Mouse (Mus musculus) liver, embryonic 12.5 days (tissue): ENCODE results near the gene Crtc3. TPM values are rescaled to one million over a fixed set of nuclear protein-coding genes. Genes with fewer than 3 reads are reported as not detected.
A peak's percentile ranks its signal among the peaks of the same experiment; 100 is the strongest.

Experiments used
- ATAC-seq: fragments of 200-750 bp; cut with Nextera tagmentation; 2 replicates; pipeline ENCODE4 v1.8.0; 2017; ENCODE audit warnings: moderate number of reproducible peaks, mild to moderate bottlenecking, moderate library complexity
- H3K27ac ChIP-seq: fragments of 300-500 bp; sonication (generic); 2 replicates; pipeline ENCODE4 v1.5.1; 2016; ENCODE audit warnings: mild to moderate bottlenecking
- H3K27me3 ChIP-seq: fragments of 300-500 bp; sonication (generic); replicated peaks from 2 replicates; pipeline ENCODE4 v1.6.1; 2016; ENCODE audit warnings: mild to moderate bottlenecking, moderate library complexity
- H3K36me3 ChIP-seq: fragments of 300-500 bp; sonication (generic); 2 replicates; pipeline ENCODE4 v1.6.1; 2016; ENCODE audit warnings: mild to moderate bottlenecking, moderate library complexity
- H3K4me1 ChIP-seq: fragments of 300-500 bp; sonication (generic); 2 replicates; pipeline ENCODE4 v1.6.1; 2016
- H3K4me2 ChIP-seq: fragments of 300-500 bp; sonication (generic); 2 replicates; pipeline ENCODE4 v1.6.1; 2016; ENCODE audit warnings: mild to moderate bottlenecking, moderate library complexity
- H3K4me3 ChIP-seq: fragments of 300-500 bp; sonication (generic); 2 replicates; pipeline ENCODE4 v1.5.1; 2016; ENCODE audit warnings: mild to moderate bottlenecking, moderate library complexity
- H3K9ac ChIP-seq: fragments of 300-500 bp; sonication (generic); 2 replicates; pipeline ENCODE4 v1.6.1; 2016; ENCODE audit warnings: mild to moderate bottlenecking, moderate library complexity
- H3K9me3 ChIP-seq: fragments of 300-500 bp; sonication (generic); replicated peaks from 2 replicates; pipeline ENCODE4 v1.6.1; 2016; ENCODE audit warnings: mild to moderate bottlenecking, moderate library complexity
- WGBS: fragments of 180-500 bp; shearing (Covaris S2); methylation state at CpG from one replicate; pipeline ENCODE4 v1.1.7; 2016; ENCODE audit not compliant: insufficient replicate concordance; 5-methylcytosine and 5-hydroxymethylcytosine counted together
- polyA plus RNA-seq: library from polyadenylated mRNA; unstranded; fragments of >200 nt; fragmentation: Nextera tagmentation; extraction: Ambion mirVana; gene quantifications from 2 replicates; pipeline ENCODE4 v1.2.1, GENCODE M21; 2016

Crtc3 gene
- polyA plus RNA-seq, 1 experiment from 2014 or later = 7.1 TPM

GRCm38 (mm10) chr7:80616096-80616495 lies 72.6 kb downstream of the Crtc3 start:
- Histone ChIP-seq H3K36me3 (peaks cover 3% of the 10 kb centered on the region; the same call in 1 of the 2 replicates), H3K4me3 (no peak overlapping the region), H3K4me2 (no peak overlapping the region), H3K9me3 (no peaks in the 10 kb centered on the region), H3K9ac (no peak overlapping the region), H3K4me1 (0 out of 2 replicates have a peak, but pooled peaks cover 4% of the 10 kb centered on the region), H3K27me3 (no peaks in the 10 kb centered on the region), H3K27ac (no peak overlapping the region)
- no peak for ATAC-seq
- WGBS = 56% methylated on average over 9 of the region's 9 CpGs

DNA sequence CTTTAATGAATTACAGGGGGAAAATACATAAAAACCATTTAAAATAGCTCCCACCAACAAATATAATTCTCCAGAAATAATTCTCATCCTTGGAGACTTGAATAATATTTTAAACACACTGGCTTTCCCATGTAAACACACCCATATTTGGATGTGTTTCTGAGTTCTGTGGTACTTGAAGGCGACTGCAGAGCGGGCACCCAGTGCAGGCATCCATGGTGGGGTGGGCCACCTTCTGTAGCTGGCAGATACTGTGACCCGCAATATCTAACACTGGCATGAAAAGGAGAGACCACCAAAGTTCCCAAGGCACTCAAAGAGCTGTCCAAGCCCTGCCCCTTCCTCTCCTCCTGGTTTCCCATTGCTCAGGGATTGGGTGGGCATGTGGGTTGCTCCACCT lies 74.6 kb downstream of the Crtc3 start:
- no peak for ATAC-seq
- Histone ChIP-seq H3K9me3 (no peaks in the 10 kb centered on the region), H3K4me3 (no peak overlapping the region), H3K4me2 (no peak overlapping the region), H3K27me3 (no peaks in the 10 kb centered on the region), H3K9ac (no peak overlapping the region), H3K36me3 (peaks cover 3% of the 10 kb centered on the region; the same call in 1 of the 2 replicates), H3K4me1 (0 out of 2 replicates have a peak, but pooled peaks cover 4% of the 10 kb centered on the region), H3K27ac (no peak overlapping the region)
- 74% methylated on average over 3 of the region's 3 CpGs for WGBS

- peaks cover 3% of the 10 kb centered on the region; the same call in 1 of the 2 replicates for H3K36me3 ChIP-seq
- 0 out of 2 replicates have a peak, but pooled peaks cover 4% of the 10 kb centered on the region for H3K4me1 ChIP-seq
- H3K9me3 ChIP-seq = no peaks in the 10 kb centered on the region
- H3K27ac ChIP-seq = no peak overlapping the region
- no peaks in the 10 kb centered on the region for H3K27me3 ChIP-seq
- no peak overlapping the region for H3K4me3 ChIP-seq
- no peak for ATAC-seq
- WGBS = 65% methylated on average over 11 of the region's 11 CpGs
- no peak overlapping the region for H3K4me2 ChIP-seq
- no peak overlapping the region for H3K9ac ChIP-seq
Measured at GRCm38 (mm10) chr7:80612191-80612787, 76.4 kb downstream of the Crtc3 start.

GRCm38 (mm10) chr7:80611646-80612045 lies 77.0 kb downstream of the Crtc3 start:
- Histone ChIP-seq H3K9me3 (no peaks in the 10 kb centered on the region), H3K4me2 (no peak overlapping the region), H3K36me3 (peaks cover 3% of the 10 kb centered on the region; the same call in 1 of the 2 replicates), H3K9ac (no peak overlapping the region), H3K4me3 (no peak overlapping the region), H3K27me3 (no peaks in the 10 kb centered on the region), H3K4me1 (0 out of 2 replicates have a peak, but pooled peaks cover 4% of the 10 kb centered on the region), H3K27ac (no peak overlapping the region)
- WGBS = 74% methylated on average over 7 of the region's 7 CpGs
- no peak for ATAC-seq

DNA sequence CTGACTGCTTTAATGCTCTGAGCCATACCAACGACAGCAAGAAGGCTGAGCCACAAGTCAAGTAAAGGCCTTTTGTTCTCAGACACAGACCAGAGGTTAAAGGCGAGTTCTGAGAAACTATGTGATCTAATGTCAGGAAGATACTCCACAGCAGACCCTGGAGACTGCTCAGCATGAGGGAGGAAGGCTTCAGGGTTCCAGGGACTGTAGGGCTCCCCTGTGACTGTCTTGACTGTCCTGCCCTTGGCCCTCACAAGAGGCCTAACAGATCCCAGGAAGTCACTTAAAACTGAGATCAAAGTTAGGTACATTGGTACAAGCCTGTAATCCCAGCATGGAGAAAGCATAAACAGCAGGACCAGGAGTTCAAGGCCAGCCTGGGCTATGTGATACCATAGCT lies 81.2 kb downstream of the Crtc3 start:
- no peak overlapping the region for H3K27ac ChIP-seq
- no peaks in the 10 kb centered on the region for H3K36me3 ChIP-seq
- H3K4me1 ChIP-seq = 0 out of 2 replicates have a peak, but pooled peaks cover 4% of the 10 kb centered on the region
- no peaks in the 10 kb centered on the region for H3K9me3 ChIP-seq
- no peak overlapping the region for H3K4me2 ChIP-seq
- H3K4me3 ChIP-seq = no peak overlapping the region
- no peak for ATAC-seq
- no peaks in the 10 kb centered on the region for H3K27me3 ChIP-seq
- no peak overlapping the region for H3K9ac ChIP-seq
- 65% methylated on average over 2 of the region's 2 CpGs for WGBS

GRCm38 (mm10) chr7:80606435-80606834 lies 82.2 kb downstream of the Crtc3 start:
- Histone ChIP-seq H3K27ac (no peak overlapping the region), H3K4me2 (no peak overlapping the region), H3K4me1 (peaks cover 9% of the 10 kb centered on the region), H3K9me3 (no peaks in the 10 kb centered on the region), H3K27me3 (no peaks in the 10 kb centered on the region), H3K9ac (no peak overlapping the region), H3K4me3 (no peak overlapping the region), H3K36me3 (0 out of 2 replicates have a peak, but pooled peaks cover 2% of the 10 kb centered on the region)
- WGBS = 67% methylated on average over 4 of the region's 4 CpGs
- ATAC-seq = no peak

GRCm38 (mm10) chr7:80605557-80605930 lies 83.1 kb downstream of the Crtc3 start:
- no peak overlapping the region for H3K9ac ChIP-seq
- H3K36me3 ChIP-seq = 0 out of 2 replicates have a peak, but pooled peaks cover 5% of the 10 kb centered on the region
- H3K27ac ChIP-seq = no peak overlapping the region
- WGBS = 57% methylated on average over 10 of the region's 10 CpGs
- ATAC-seq = no peak
- H3K4me1 ChIP-seq = peaks cover 9% of the 10 kb centered on the region
- no peak overlapping the region for H3K4me2 ChIP-seq
- no peaks in the 10 kb centered on the region for H3K9me3 ChIP-seq
- H3K4me3 ChIP-seq = no peak overlapping the region
- no peaks in the 10 kb centered on the region for H3K27me3 ChIP-seq

GRCm38 (mm10) chr7:80604908-80605556 lies 83.6 kb downstream of the Crtc3 start:
- H3K9ac ChIP-seq = no peak overlapping the region
- no peak overlapping the region for H3K4me2 ChIP-seq
- H3K27me3 ChIP-seq = no peaks in the 10 kb centered on the region
- no peak overlapping the region for H3K4me3 ChIP-seq
- no peak overlapping the region for H3K27ac ChIP-seq
- WGBS = 57% methylated on average over 11 of the region's 11 CpGs
- peaks cover 9% of the 10 kb centered on the region for H3K4me1 ChIP-seq
- H3K9me3 ChIP-seq = no peaks in the 10 kb centered on the region
- ATAC-seq = no peak
- H3K36me3 ChIP-seq = 0 out of 2 replicates have a peak, but pooled peaks cover 5% of the 10 kb centered on the region

- H3K36me3 ChIP-seq = peaks cover 18% of the 10 kb centered on the region
- no peak overlapping the region for H3K27ac ChIP-seq
- no peaks in the 10 kb centered on the region for H3K9me3 ChIP-seq
- no peak overlapping the region for H3K4me3 ChIP-seq
- ATAC-seq = no peak
- no peaks in the 10 kb centered on the region for H3K27me3 ChIP-seq
- peaks cover 21% of the 10 kb centered on the region for H3K4me1 ChIP-seq
- WGBS = 83% methylated on average over 1 of the region's 1 CpGs
- no peak overlapping the region for H3K4me2 ChIP-seq
- H3K9ac ChIP-seq = no peak overlapping the region
Measured at GRCm38 (mm10) chr7:80602574-80602973, 86.1 kb downstream of the Crtc3 start.

GRCm38 (mm10) chr7:80598436-80598985 lies 90.2 kb downstream of the Crtc3 start:
- WGBS = 56% methylated on average over 13 of the region's 13 CpGs
- H3K4me3 ChIP-seq = no peak overlapping the region

GRCm38 (mm10) chr7:80597900-80598299 lies 90.8 kb downstream of the Crtc3 start:
- no peak for ATAC-seq
- Histone ChIP-seq H3K4me1 (peaks cover 21% of the 10 kb centered on the region), H3K36me3 (peaks cover 45% of the 10 kb centered on the region), H3K4me3 (no peak overlapping the region), H3K27ac (no peak overlapping the region), H3K9me3 (no peaks in the 10 kb centered on the region), H3K4me2 (no peak overlapping the region), H3K9ac (no peak overlapping the region), H3K27me3 (no peaks in the 10 kb centered on the region)
- 69% methylated on average over 5 of the region's 5 CpGs for WGBS

More at GRCm38 (mm10) chr7:80598436-80598985, 90.2 kb downstream of the Crtc3 start:
- peak; percentile 76 for ATAC-seq
- 0 out of 2 replicates have a peak overlapping the region, but pooled peaks have one; percentile 25 for H3K27ac ChIP-seq
- peaks cover 40% of the 10 kb centered on the region for H3K36me3 ChIP-seq
- H3K9me3 ChIP-seq = no peaks in the 10 kb centered on the region
- no peaks in the 10 kb centered on the region for H3K27me3 ChIP-seq
- H3K9ac ChIP-seq = 0 out of 2 replicates have a peak overlapping the region, but pooled peaks have one; percentile 27
- H3K4me1 ChIP-seq = peaks cover 21% of the 10 kb centered on the region
- H3K4me2 ChIP-seq = peak overlapping the region; percentile 35
